13 mouse cellular contexts compared by ENCODE assay signal in the genomic region with DNA sequence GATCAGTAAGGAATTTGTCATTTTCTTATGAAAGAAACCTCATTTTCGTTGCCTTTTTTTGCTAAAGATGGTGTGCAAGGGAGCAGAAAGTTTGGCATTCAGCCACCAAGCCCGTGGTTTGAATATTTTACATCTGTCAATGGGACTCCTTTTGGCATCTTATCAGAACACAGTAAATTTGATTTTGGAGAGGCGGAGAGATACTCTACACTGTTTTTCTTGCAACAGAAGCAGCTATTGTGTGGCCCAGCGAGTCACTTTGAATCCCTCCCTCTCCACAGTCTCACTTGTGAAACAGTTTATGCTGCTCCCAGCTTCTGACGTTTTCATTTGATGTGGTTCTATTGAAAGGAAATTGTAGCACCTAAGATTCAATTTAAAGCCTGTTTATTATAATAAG.
DNase-seq lines count a peak whose midpoint lies in the region; ATAC-seq and TF ChIP-seq lines count a peak whose summit lies in the region.
"Had no signal": no experiment of that assay in that cellular context is flagged by ENCODE, and none has a peak within 500 bp of the region (broad histone marks: within the 10 kb centered on the region; RNA-seq: fewer than 3 reads in every experiment).

No protein-coding gene starts in this region.

- intact Hi-C loops in left cerebral cortex, postnatal 14 days (cut with DNase I): no loop called here
- intact Hi-C loops in left cerebral cortex, postnatal 10 days (cut with DNase I): no loop called here

- no peak overlapping the region for H3K4me2 ChIP-seq in forebrain, postnatal 0 days (ENCODE audit: low read depth)
- no peak overlapping the region for H3K4me2 ChIP-seq in forebrain, embryonic 13.5 days
- H3K4me2 ChIP-seq: limb, embryonic 13.5 days had no signal

- ATAC-seq in forebrain, postnatal 0 days: peak; percentile 32; the same call in 1 of the 2 replicates
- no peak for ATAC-seq in forebrain, embryonic 13.5 days

- no peak overlapping the region for H3K4me3 ChIP-seq in forebrain, postnatal 0 days (ENCODE audit: low read depth, low read length)
- H3K4me3 ChIP-seq in forebrain, embryonic 13.5 days: no peak overlapping the region
- H3K4me3 ChIP-seq: heart, adult 2 months; limb, embryonic 13.5 days had no signal

- no peaks in the 10 kb centered on the region for H3K27me3 ChIP-seq in forebrain, postnatal 0 days (ENCODE audit: insufficient read depth, low read length)
- H3K27me3 ChIP-seq in forebrain, embryonic 13.5 days: no peaks in the 10 kb centered on the region
- H3K27me3 ChIP-seq: limb, embryonic 13.5 days had no signal

- peak; percentile 60 for DNase-seq in forebrain, postnatal 0 days
- DNase-seq in left cerebral cortex, postnatal 14 days (ENCODE audit: low spot score in 2 of 2): peak; percentile 22 to 27
- no peak for DNase-seq in left cerebral cortex, adult 18-20 months (ENCODE audit: low spot score in 2 of 2)
- DNase-seq in 3T3-L1 (ENCODE audit: low read depth, low spot score): peak; percentile 30
- peak; percentile 37 for DNase-seq in T-cell, adult 2 months (ENCODE audit: low spot score)
- no peak for DNase-seq in retina, embryonic 14.5 days (ENCODE audit: low spot score)
- DNase-seq in left cerebral cortex, postnatal 10 days (ENCODE audit: extremely low spot score in 1 of 2, low spot score in 2 of 2): no peak
- DNase-seq: adrenal gland, postnatal 14 days; heart, adult 2 months; kidney, adult 11 months had no signal

- no peaks in the 10 kb centered on the region for H3K36me3 ChIP-seq in forebrain, postnatal 0 days (ENCODE audit: insufficient read depth)
- no peaks in the 10 kb centered on the region for H3K36me3 ChIP-seq in forebrain, embryonic 13.5 days (ENCODE audit: poor library complexity, severe bottlenecking)
- H3K36me3 ChIP-seq: limb, embryonic 13.5 days had no signal

- no peak for TF ChIP-seq CTCF in forebrain, postnatal 0 days (IDR thresholded peaks at IDR 0.05; ENCODE audit: low read depth)

- no peak overlapping the region; the same call in 1 of the 2 replicates for H3K27ac ChIP-seq in forebrain, postnatal 0 days (ENCODE audit: low read depth, low read length)
- H3K27ac ChIP-seq in forebrain, embryonic 13.5 days: no peak overlapping the region
- H3K27ac ChIP-seq: heart, adult 2 months; limb, embryonic 13.5 days; macrophage had no signal

- 10% methylated on average over 5 of the region's 5 CpGs for WGBS in forebrain, postnatal 0 days
- 25% methylated on average over 5 of the region's 5 CpGs for WGBS in forebrain, embryonic 13.5 days

- no peak overlapping the region for H3K9ac ChIP-seq in forebrain, postnatal 0 days
- no peak overlapping the region for H3K9ac ChIP-seq in forebrain, embryonic 13.5 days
- H3K9ac ChIP-seq: limb, embryonic 13.5 days had no signal

- peaks cover 3% of the 10 kb centered on the region; the same call in 1 of the 2 replicates for H3K4me1 ChIP-seq in forebrain, postnatal 0 days (ENCODE audit: insufficient read depth)
- H3K4me1 ChIP-seq in forebrain, embryonic 13.5 days: peaks cover 9% of the 10 kb centered on the region
- H3K4me1 ChIP-seq: limb, embryonic 13.5 days had no signal

- no peaks in the 10 kb centered on the region for H3K9me3 ChIP-seq in forebrain, postnatal 0 days (ENCODE audit: low read length)
- H3K9me3 ChIP-seq in forebrain, embryonic 13.5 days (replicated peaks): no peaks in the 10 kb centered on the region
- H3K9me3 ChIP-seq: limb, embryonic 13.5 days had no signal

Comparison
In these comparisons a context has a peak if more than half of its experiments do, and no peak if none do; other contexts are left out.
1. DNase-seq: peak in forebrain, postnatal 0 days (single experiment), left cerebral cortex, postnatal 14 days (2 of 2), 3T3-L1 (single experiment) and T-cell, adult 2 months (single experiment); none in left cerebral cortex, adult 18-20 months (0 of 2), retina, embryonic 14.5 days (single experiment) and left cerebral cortex, postnatal 10 days (0 of 2).